Mouse (Mus musculus) central nervous system, embryonic 18 days (tissue): Measurements from ENCODE around the gene Rd3l. TPM values are rescaled to one million over a fixed set of nuclear protein-coding genes. Genes with fewer than 3 reads are reported as not detected.

Experiments used
- polyA plus RNA-seq: library from polyadenylated mRNA; depleted of rRNA; stranded (reverse); fragments of >200 nt; gene quantifications from 2 replicates; pipeline ENCODE4 v1.2.3, GENCODE M21; 2012; rRNA removed

Gene Rd3l
- polyA plus RNA-seq, result 0.05 and 0.12 TPM in 2 replicates

GRCm38 (mm10) chr12:111980887-111981367, at the start of gene Rd3l:
Rd3l (minus strand) TSS chr12:111981317.

GRCm38 (mm10) chr12:111971231-111971686, 9.9 kb downstream of the Rd3l start, which contains the start of gene Tdrd9:
Tdrd9 (plus strand) TSS chr12:111971559.

GRCm38 (mm10) chr12:111966683-111967173, 14.4 kb downstream of the Rd3l start, which contains the start of gene Atp5mpl:
Atp5mpl (minus strand) TSS chr12:111966977.

Other genes with a start within 250 kb of the Rd3l start
- gene Klc1, start 222.5 kb downstream of the Rd3l start, polyA plus RNA-seq, result 680 and 694 TPM in 2 replicates
- gene Xrcc3, start 167.4 kb downstream of the Rd3l start, polyA plus RNA-seq, result 3.8 and 4.1 TPM in 2 replicates
- 28.6 and 32.2 TPM in 2 replicates for gene Zfyve21, start 167.1 kb downstream of the Rd3l start, polyA plus RNA-seq
- 31.1 and 31.5 TPM in 2 replicates for gene Ppp1r13b, start 73.2 kb downstream of the Rd3l start, polyA plus RNA-seq
- gene Atp5mpl, start 14.3 kb downstream of the Rd3l start, polyA plus RNA-seq, result 229 and 244 TPM in 2 replicates
- gene Tdrd9, start 9.8 kb downstream of the Rd3l start, polyA plus RNA-seq, result 0.51 and 0.56 TPM in 2 replicates
- gene Aspg, start 125.4 kb upstream of the Rd3l start, polyA plus RNA-seq, result 1.3 and 2.7 TPM in 2 replicates
- 22.2 and 29.5 TPM in 2 replicates for gene Kif26a, start 164.9 kb upstream of the Rd3l start, polyA plus RNA-seq